Mouse (Mus musculus): ENCODE data around the gene Lin7b. TPM values are rescaled to one million over a fixed set of nuclear protein-coding genes. Genes with fewer than 3 reads are reported as not detected.

Gene Lin7b
- polyA plus RNA-seq, 1 experiment from 2014 or later = 4.0 TPM

DNA sequence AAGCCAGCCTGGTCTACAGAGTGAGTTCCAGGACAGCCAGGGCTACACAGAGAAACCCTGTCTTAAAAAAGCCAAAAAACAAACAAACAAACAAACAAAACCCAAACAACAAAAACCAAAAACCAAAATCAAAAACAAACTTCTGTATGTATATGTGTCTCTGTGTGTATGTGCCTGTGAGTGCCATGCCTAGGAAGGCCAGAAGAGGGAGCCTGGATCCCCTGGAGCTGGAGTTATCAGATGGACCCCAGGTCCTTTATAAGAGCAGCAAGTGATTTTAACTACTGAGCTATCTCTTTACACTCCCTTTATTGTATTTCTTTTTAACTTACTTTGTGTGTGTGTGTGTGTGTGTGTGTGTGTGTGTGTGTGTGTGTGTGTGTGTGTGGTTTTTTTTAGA lies 44.6 kb downstream of the Lin7b start:
- Histone ChIP-seq H3K4me3 (replicated peaks) (no peak overlapping the region), H3K27me3 (replicated peaks) (no peaks in the 10 kb centered on the region), H3K4me1 (no peaks in the 10 kb centered on the region), H3K9me3 (no peaks in the 10 kb centered on the region), H3K27ac (no peak overlapping the region), H3K36me3 (peaks cover 36% of the 10 kb centered on the region), H3K9ac (no peak overlapping the region), H3K4me2 (no peak overlapping the region)
- ATAC-seq (ENCODE audit: insufficient read depth, low FRiP score, low read depth) = no peak

DNA sequence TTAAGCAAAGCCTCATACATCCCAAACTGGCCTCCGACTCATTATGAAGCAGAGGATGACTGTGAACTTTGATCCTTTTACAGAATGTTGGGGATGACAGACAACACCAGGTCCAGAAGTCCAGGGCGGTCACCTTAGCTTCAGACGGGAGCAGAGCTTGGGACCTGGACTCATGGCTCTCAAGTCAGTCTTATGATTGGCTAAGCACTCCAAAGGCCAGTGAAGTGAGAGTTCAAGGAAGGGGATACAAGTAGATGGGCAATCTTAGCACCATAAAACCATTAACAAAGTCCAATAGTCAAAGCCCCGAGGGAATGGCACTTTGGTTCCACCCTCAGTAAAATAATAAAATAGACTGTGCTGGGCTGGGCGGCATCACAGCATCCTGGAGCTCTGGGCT lies 47.3 kb downstream of the Lin7b start:
- peaks cover 36% of the 10 kb centered on the region for H3K36me3 ChIP-seq
- ATAC-seq (ENCODE audit: insufficient read depth, low FRiP score, low read depth) = no peak
- H3K27ac ChIP-seq = no peak overlapping the region
- H3K4me1 ChIP-seq = no peaks in the 10 kb centered on the region
- no peaks in the 10 kb centered on the region for H3K27me3 ChIP-seq (replicated peaks)
- no peak overlapping the region for H3K4me3 ChIP-seq (replicated peaks)
- H3K9ac ChIP-seq = no peak overlapping the region
- H3K4me2 ChIP-seq = no peak overlapping the region
- H3K9me3 ChIP-seq = no peaks in the 10 kb centered on the region
- 82% methylated on average over 5 of the region's 5 CpGs for WGBS

DNA sequence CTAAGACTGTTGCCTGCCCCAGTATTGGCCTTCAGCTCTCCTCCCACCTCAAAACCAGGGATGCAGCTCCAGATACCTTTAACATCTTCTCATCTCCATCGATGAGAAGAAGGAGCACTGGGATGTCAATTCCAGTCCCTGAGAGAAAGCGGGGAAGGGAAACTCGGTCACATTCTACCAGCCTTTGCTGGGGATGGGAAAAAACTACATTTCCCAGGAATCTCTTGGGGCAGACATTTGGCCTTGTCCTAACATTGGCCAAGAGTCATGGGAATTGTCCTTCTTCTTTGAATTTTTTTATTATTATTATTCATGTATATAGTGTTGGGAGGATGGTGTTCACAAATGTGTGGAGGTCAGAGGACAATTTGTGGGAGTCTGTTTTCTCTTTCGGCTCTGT lies 48.1 kb downstream of the Lin7b start:
- Histone ChIP-seq H3K9me3 (no peaks in the 10 kb centered on the region), H3K9ac (no peak overlapping the region), H3K27ac (no peak overlapping the region), H3K4me1 (no peaks in the 10 kb centered on the region), H3K27me3 (replicated peaks) (no peaks in the 10 kb centered on the region), H3K4me3 (replicated peaks) (no peak overlapping the region), H3K36me3 (peaks cover 41% of the 10 kb centered on the region), H3K4me2 (no peak overlapping the region)
- WGBS = 89% methylated on average over 4 of the region's 4 CpGs
- ATAC-seq (ENCODE audit: insufficient read depth, low FRiP score, low read depth) = no peak

Other genes with a start within 250 kb of the Lin7b start
- 1,420 and 1,462 TPM in 2 replicates for gene Rps11, start 246.1 kb downstream of the Lin7b start, polyA plus RNA-seq (2015; fragmentation: Nextera tagmentation; extraction: Ambion mirVana)
- gene Rpl13a, start 241.8 kb downstream of the Lin7b start, polyA plus RNA-seq (2015; fragmentation: Nextera tagmentation; extraction: Ambion mirVana) = 1,296 and 1,308 TPM in 2 replicates
- 0.42 TPM in 1 of 2 replicates, not detected in the other for gene Gm45713, start 234.4 kb downstream of the Lin7b start, polyA plus RNA-seq (2015; fragmentation: Nextera tagmentation; extraction: Ambion mirVana)
- gene Flt3l, start 234.2 kb downstream of the Lin7b start, polyA plus RNA-seq (2015; fragmentation: Nextera tagmentation; extraction: Ambion mirVana) = 2.2 and 2.5 TPM in 2 replicates
- 80.3 and 90.0 TPM in 2 replicates for gene Pih1d1, start 216.3 kb downstream of the Lin7b start, polyA plus RNA-seq (2015; fragmentation: Nextera tagmentation; extraction: Ambion mirVana)
- 49.3 and 58.7 TPM in 2 replicates for gene Aldh16a1, start 216.0 kb downstream of the Lin7b start, polyA plus RNA-seq (2015; fragmentation: Nextera tagmentation; extraction: Ambion mirVana)
- 0.13 TPM in 1 of 2 replicates, not detected in the other for gene Slc17a7, start 206.6 kb downstream of the Lin7b start, polyA plus RNA-seq (2015; fragmentation: Nextera tagmentation; extraction: Ambion mirVana)
- gene Gfy, start 191.0 kb downstream of the Lin7b start, polyA plus RNA-seq (2015; fragmentation: Nextera tagmentation; extraction: Ambion mirVana) = not detected in 2 replicates
- gene Pth2, start 189.6 kb downstream of the Lin7b start, polyA plus RNA-seq (2015; fragmentation: Nextera tagmentation; extraction: Ambion mirVana) = not detected in 2 replicates
- 0.55 and 0.64 TPM in 2 replicates for gene Ccdc155, start 165.7 kb downstream of the Lin7b start, polyA plus RNA-seq (2015; fragmentation: Nextera tagmentation; extraction: Ambion mirVana)
- gene Dkkl1, start 158.4 kb downstream of the Lin7b start, polyA plus RNA-seq (2015; fragmentation: Nextera tagmentation; extraction: Ambion mirVana) = 1.1 and 1.4 TPM in 2 replicates
- 123 and 141 TPM in 2 replicates for gene Tead2, start 154.8 kb downstream of the Lin7b start, polyA plus RNA-seq (2015; fragmentation: Nextera tagmentation; extraction: Ambion mirVana)
- 4.2 and 7.1 TPM in 2 replicates for gene Cd37, start 131.5 kb downstream of the Lin7b start, polyA plus RNA-seq (2015; fragmentation: Nextera tagmentation; extraction: Ambion mirVana)
- not detected in 2 replicates for gene Slc6a16, start 129.5 kb downstream of the Lin7b start, polyA plus RNA-seq (2015; fragmentation: Nextera tagmentation; extraction: Ambion mirVana)
- gene Slc6a21, start 93.1 kb downstream of the Lin7b start, polyA plus RNA-seq (2015; fragmentation: Nextera tagmentation; extraction: Ambion mirVana) = not detected in 2 replicates
- gene Trpm4, start 36.8 kb downstream of the Lin7b start, polyA plus RNA-seq (2015; fragmentation: Nextera tagmentation; extraction: Ambion mirVana) = 23.9 and 26.9 TPM in 2 replicates
- 1.4 and 1.5 TPM in 2 replicates for gene Hrc, start 35.3 kb downstream of the Lin7b start, polyA plus RNA-seq (2015; fragmentation: Nextera tagmentation; extraction: Ambion mirVana)
- gene Ppfia3, start 3.6 kb downstream of the Lin7b start, polyA plus RNA-seq (2015; fragmentation: Nextera tagmentation; extraction: Ambion mirVana) = 4.8 and 5.6 TPM in 2 replicates
- gene Snrnp70, start 25.2 kb upstream of the Lin7b start, polyA plus RNA-seq (2015; fragmentation: Nextera tagmentation; extraction: Ambion mirVana) = 225 and 247 TPM in 2 replicates
- gene Kcna7, start 35.1 kb upstream of the Lin7b start, polyA plus RNA-seq (2015; fragmentation: Nextera tagmentation; extraction: Ambion mirVana) = 0.08 TPM in 1 of 2 replicates, not detected in the other
- gene Ntf5, start 43.1 kb upstream of the Lin7b start, polyA plus RNA-seq (2015; fragmentation: Nextera tagmentation; extraction: Ambion mirVana) = 2.6 and 2.7 TPM in 2 replicates
- gene Lhb, start 50.2 kb upstream of the Lin7b start, polyA plus RNA-seq (2015; fragmentation: Nextera tagmentation; extraction: Ambion mirVana) = 0.62 TPM in 1 of 2 replicates, not detected in the other
- gene Gys1, start 64.3 kb upstream of the Lin7b start, polyA plus RNA-seq (2015; fragmentation: Nextera tagmentation; extraction: Ambion mirVana) = 34.3 and 37.7 TPM in 2 replicates
- gene Ruvbl2, start 67.5 kb upstream of the Lin7b start, polyA plus RNA-seq (2015; fragmentation: Nextera tagmentation; extraction: Ambion mirVana) = 127 and 139 TPM in 2 replicates
- gene Ftl1, start 89.3 kb upstream of the Lin7b start, polyA plus RNA-seq (2015; fragmentation: Nextera tagmentation; extraction: Ambion mirVana) = 4,747 and 4,817 TPM in 2 replicates
- gene Bax, start 96.3 kb upstream of the Lin7b start, polyA plus RNA-seq (2015; fragmentation: Nextera tagmentation; extraction: Ambion mirVana) = 157 and 168 TPM in 2 replicates
- gene Tulp2, start 111.3 kb upstream of the Lin7b start, polyA plus RNA-seq (2015; fragmentation: Nextera tagmentation; extraction: Ambion mirVana) = 1.4 and 1.8 TPM in 2 replicates
- gene Gm45808, start 116.2 kb upstream of the Lin7b start, polyA plus RNA-seq (2015; fragmentation: Nextera tagmentation; extraction: Ambion mirVana) = not detected in 2 replicates
- gene Dhdh, start 118.2 kb upstream of the Lin7b start, polyA plus RNA-seq (2015; fragmentation: Nextera tagmentation; extraction: Ambion mirVana) = 3.5 and 3.7 TPM in 2 replicates
- gene Nucb1, start 139.8 kb upstream of the Lin7b start, polyA plus RNA-seq (2015; fragmentation: Nextera tagmentation; extraction: Ambion mirVana) = 214 and 230 TPM in 2 replicates
- gene Ppp1r15a, start 155.7 kb upstream of the Lin7b start, polyA plus RNA-seq (2015; fragmentation: Nextera tagmentation; extraction: Ambion mirVana) = 21.1 and 36.1 TPM in 2 replicates
- 2.9 TPM in 2 replicates for gene Plekha4, start 155.7 kb upstream of the Lin7b start, polyA plus RNA-seq (2015; fragmentation: Nextera tagmentation; extraction: Ambion mirVana)
- 2.2 and 3.9 TPM in 2 replicates for gene Hsd17b14, start 184.3 kb upstream of the Lin7b start, polyA plus RNA-seq (2015; fragmentation: Nextera tagmentation; extraction: Ambion mirVana)
- 78.8 and 87.1 TPM in 2 replicates for gene Bcat2, start 199.6 kb upstream of the Lin7b start, polyA plus RNA-seq (2015; fragmentation: Nextera tagmentation; extraction: Ambion mirVana)
- gene Fgf21, start 244.9 kb upstream of the Lin7b start, polyA plus RNA-seq (2015; fragmentation: Nextera tagmentation; extraction: Ambion mirVana) = 0.18 and 0.41 TPM in 2 replicates
- 0.76 and 0.84 TPM in 2 replicates for gene Fut1, start 246.7 kb upstream of the Lin7b start, polyA plus RNA-seq (2015; fragmentation: Nextera tagmentation; extraction: Ambion mirVana)